Mouse (Mus musculus): ENCODE measurements at regions not wholly inside any gene's neighbourhood (a gene's known extent, or its start where the extent isn't known, plus 50 kb on each side); places are given as distances from the start of the nearest gene placed in this dataset.

- WGBS = 59% methylated on average over 5 of the region's 5 CpGs
- Histone ChIP-seq H3K4me3 (ENCODE audit: low read depth, low read length) (no peak overlapping the region), H3K4me1 (ENCODE audit: control insufficient read depth, insufficient read depth, insufficient read length, low read length) (no peaks in the 10 kb centered on the region), H3K36me3 (ENCODE audit: control insufficient read depth, insufficient read depth, low read length) (no peaks in the 10 kb centered on the region), H3K27me3 (ENCODE audit: control insufficient read depth, insufficient read depth, low read length) (peaks cover 32% of the 10 kb centered on the region), H3K27ac (ENCODE audit: insufficient read depth, low read depth, low read length) (no peak overlapping the region)
- TF ChIP-seq CTCF (IDR thresholded peaks at IDR 0.05; ENCODE audit: extremely low read depth, insufficient read length, insufficient replicate concordance, low read depth, low read length) = no peak
- TF ChIP-seq POLR2A (IDR thresholded peaks at IDR 0.05; ENCODE audit: low read depth, low read length) = no peak
These were observed 89.3 kb downstream of the Fam168b start for GRCm38 (mm10) chr1:34753581-34753980.

GRCm38 (mm10) chr1:34760547-34760946 lies 82.3 kb downstream of the Fam168b start:
- Histone ChIP-seq H3K36me3 (ENCODE audit: control insufficient read depth, insufficient read depth, low read length) (no peaks in the 10 kb centered on the region), H3K4me1 (ENCODE audit: control insufficient read depth, insufficient read depth, insufficient read length, low read length) (no peaks in the 10 kb centered on the region), H3K4me3 (ENCODE audit: low read depth, low read length) (no peak overlapping the region), H3K27me3 (ENCODE audit: control insufficient read depth, insufficient read depth, low read length) (no peaks in the 10 kb centered on the region), H3K27ac (ENCODE audit: insufficient read depth, low read depth, low read length) (no peak overlapping the region)
- WGBS = 39% methylated on average over 4 of the region's 4 CpGs
- TF ChIP-seq POLR2A (IDR thresholded peaks at IDR 0.05; ENCODE audit: low read depth, low read length) = no peak
- TF ChIP-seq CTCF (IDR thresholded peaks at IDR 0.05; ENCODE audit: extremely low read depth, insufficient read length, insufficient replicate concordance, low read depth, low read length) = no peak

DNA sequence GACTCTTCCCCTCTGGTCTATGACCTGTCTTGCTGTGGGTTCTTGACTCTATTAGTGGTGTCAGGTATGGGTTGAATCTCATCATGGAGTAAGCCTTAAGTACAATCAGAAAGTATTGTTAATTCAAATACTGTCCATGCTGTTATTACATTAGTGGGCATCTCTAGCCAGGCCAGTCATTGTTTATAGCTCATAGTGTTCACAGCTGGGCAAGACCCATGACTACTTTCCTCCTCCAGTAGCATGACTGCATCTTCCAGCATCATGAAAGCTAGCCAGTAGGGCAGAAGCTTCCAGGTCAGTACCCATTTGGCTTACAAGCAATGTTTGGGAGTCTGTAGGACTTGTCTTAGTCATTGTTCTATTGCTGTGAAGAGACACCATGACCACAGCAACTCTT lies 81.4 kb downstream of the Fam168b start:
- H3K27ac ChIP-seq (ENCODE audit: insufficient read depth, low read depth, low read length) = no peak overlapping the region
- no peaks in the 10 kb centered on the region for H3K36me3 ChIP-seq (ENCODE audit: control insufficient read depth, insufficient read depth, low read length)
- no peaks in the 10 kb centered on the region for H3K4me1 ChIP-seq (ENCODE audit: control insufficient read depth, insufficient read depth, insufficient read length, low read length)
- TF ChIP-seq CTCF (IDR thresholded peaks at IDR 0.05; ENCODE audit: extremely low read depth, insufficient read length, insufficient replicate concordance, low read depth, low read length) = no peak
- no peak for TF ChIP-seq POLR2A (IDR thresholded peaks at IDR 0.05; ENCODE audit: low read depth, low read length)
- H3K27me3 ChIP-seq (ENCODE audit: control insufficient read depth, insufficient read depth, low read length) = no peaks in the 10 kb centered on the region
- no peak overlapping the region for H3K4me3 ChIP-seq (ENCODE audit: low read depth, low read length)

DNA sequence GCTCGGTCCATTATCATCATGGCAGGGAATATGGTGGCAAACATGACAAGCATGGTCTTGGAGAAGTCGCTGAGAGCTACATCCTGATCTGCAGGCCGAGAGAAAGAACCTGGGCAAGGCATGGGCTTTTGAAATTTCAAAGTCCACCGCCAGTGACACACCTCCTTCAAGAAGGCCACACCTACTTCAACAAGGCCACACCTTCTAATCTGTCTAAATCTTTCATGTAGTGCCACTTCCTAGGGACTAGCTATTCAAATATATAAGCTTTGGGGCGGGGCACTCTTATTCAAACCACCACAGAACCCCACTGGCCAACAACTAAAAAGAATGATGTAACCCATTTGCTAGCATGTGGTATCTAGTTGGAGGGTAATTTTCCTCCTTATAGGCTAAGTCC lies 81.0 kb downstream of the Fam168b start:
- 68% methylated on average over 5 of the region's 5 CpGs for WGBS
- Histone ChIP-seq H3K4me1 (ENCODE audit: control insufficient read depth, insufficient read depth, insufficient read length, low read length) (no peaks in the 10 kb centered on the region), H3K36me3 (ENCODE audit: control insufficient read depth, insufficient read depth, low read length) (no peaks in the 10 kb centered on the region), H3K27ac (ENCODE audit: insufficient read depth, low read depth, low read length) (no peak overlapping the region), H3K4me3 (ENCODE audit: low read depth, low read length) (no peak overlapping the region), H3K27me3 (ENCODE audit: control insufficient read depth, insufficient read depth, low read length) (no peaks in the 10 kb centered on the region)
- TF ChIP-seq POLR2A (IDR thresholded peaks at IDR 0.05; ENCODE audit: low read depth, low read length) (no peak), CTCF (IDR thresholded peaks at IDR 0.05; ENCODE audit: extremely low read depth, insufficient read length, insufficient replicate concordance, low read depth, low read length) (no peak)

All from small intestine, adult 2 months (tissue).